Mouse (Mus musculus) cerebellum, adult 2 months (tissue): ENCODE measurements around the gene Gm6370.
"Not testable (repeated sequence)": the region's sequence is repeated elsewhere in the genome, so short reads cannot be mapped to it uniquely, and the experiment has no call there.

ENCODE experiments used
- CTCF ChIP-seq: fragments of 200-500 bp; IDR thresholded peaks from 2 replicates; pipeline ENCODE4 v1.5.1; 2011; ENCODE audit warnings: low read depth, mild to moderate bottlenecking, control low read depth, low read length, moderate library complexity, borderline replicate concordance; ENCODE audit not compliant: insufficient read depth
- POLR2A ChIP-seq: fragments of 200-500 bp; IDR thresholded peaks from 2 replicates; pipeline ENCODE4 v1.6.1; 2011; ENCODE audit warnings: low read length, control low read depth, borderline replicate concordance; ENCODE audit not compliant: insufficient read depth

- TF ChIP-seq POLR2A, CTCF: not testable (repeated sequence)
These were observed 9.5 kb upstream of the Gm6370 start, which contains the start of gene Gm6408 for GRCm38 (mm10) chr5:146481665-146482064.
